8 mouse cellular contexts compared by ENCODE assay signal in genomic region chr8:85408053-85408505, GRCm38 (mm10). TPM values are rescaled to one million over a fixed set of nuclear protein-coding genes. Genes with fewer than 3 reads are reported as not detected.
DNase-seq lines count a peak whose midpoint lies in the region; ATAC-seq and TF ChIP-seq lines count a peak whose summit lies in the region.

No protein-coding gene starts in this region.

- ATAC-seq in forebrain, postnatal 0 days: no peak
- no peak for ATAC-seq in forebrain, embryonic 11.5 days (replicated peaks; ENCODE audit: low FRiP score)
- peak; percentile 91 for ATAC-seq in megakaryocyte progenitor cell, adult 5-6 weeks (replicated peaks; ENCODE audit: poor library complexity)

- no peaks in the 10 kb centered on the region for H3K27me3 ChIP-seq in forebrain, postnatal 0 days (ENCODE audit: insufficient read depth, low read length)
- no peaks in the 10 kb centered on the region for H3K27me3 ChIP-seq in forebrain, embryonic 11.5 days (ENCODE audit: control insufficient read depth, insufficient read depth, low read length)
- no peaks in the 10 kb centered on the region for H3K27me3 ChIP-seq in spleen, adult 2 months (ENCODE audit: control insufficient read depth, insufficient read depth, low read length)

- 65% methylated on average over 7 of the region's 7 CpGs for WGBS in forebrain, postnatal 0 days
- 65% methylated on average over 7 of the region's 7 CpGs for WGBS in forebrain, embryonic 11.5 days
- WGBS in spleen, adult 2 months: 49% methylated on average over 7 of the region's 7 CpGs

- H3K4me3 ChIP-seq in forebrain, postnatal 0 days (ENCODE audit: low read depth, low read length): no peak overlapping the region
- no peak overlapping the region for H3K4me3 ChIP-seq in forebrain, embryonic 11.5 days (ENCODE audit: low read depth, low read length)
- no peak overlapping the region for H3K4me3 ChIP-seq in spleen, adult 2 months (ENCODE audit: extremely low read depth, insufficient read depth, insufficient read length)
- H3K4me3 ChIP-seq in embryonic fibroblast, embryonic 13.5 days (ENCODE audit: insufficient read depth, low read length): peak overlapping the region; percentile 1; the same call in 1 of the 2 replicates

- no peaks in the 10 kb centered on the region for H3K4me1 ChIP-seq in forebrain, postnatal 0 days (ENCODE audit: insufficient read depth)
- no peaks in the 10 kb centered on the region for H3K4me1 ChIP-seq in forebrain, embryonic 11.5 days (replicated peaks; ENCODE audit: control insufficient read depth, insufficient read depth, low read length)
- H3K4me1 ChIP-seq in spleen, adult 2 months (ENCODE audit: control insufficient read depth, insufficient read depth, insufficient read length): 0 out of 2 replicates have a peak, but pooled peaks cover 2% of the 10 kb centered on the region
- peaks cover 6% of the 10 kb centered on the region for H3K4me1 ChIP-seq in embryonic fibroblast, embryonic 13.5 days (ENCODE audit: control insufficient read depth, insufficient read depth, low read length)

- peak; percentile 51 for DNase-seq in forebrain, postnatal 0 days
- DNase-seq in forebrain, embryonic 11.5 days (ENCODE audit: low spot score): no peak
- peak; percentile 25 to 40 for DNase-seq in spleen, adult 2 months (ENCODE audit: low read depth in 1 of 2, low spot score in 2 of 2)
- no peak for DNase-seq in spleen, adult 12 weeks (ENCODE audit: low spot score)
- DNase-seq in kidney, postnatal 4 days: peak; percentile 20 to 37
- DNase-seq in cerebellum, adult 8-10 months: no peak

- no peak for TF ChIP-seq POLR2A in spleen, adult 2 months (IDR thresholded peaks at IDR 0.05; ENCODE audit: low read depth, low read length)
- TF ChIP-seq POLR2A in embryonic fibroblast, embryonic 13.5 days (IDR thresholded peaks at IDR 0.05; ENCODE audit: low read depth, low read length): no peak

- H3K27ac ChIP-seq in forebrain, postnatal 0 days (ENCODE audit: low read depth, low read length): no peak overlapping the region
- H3K27ac ChIP-seq in forebrain, embryonic 11.5 days (ENCODE audit: low read depth, low read length): no peak overlapping the region
- no peak overlapping the region for H3K27ac ChIP-seq in spleen, adult 2 months (ENCODE audit: insufficient read depth, low read length)
- peak overlapping the region; percentile 75 for H3K27ac ChIP-seq in embryonic fibroblast, embryonic 13.5 days (ENCODE audit: insufficient read depth, low read length)

- no peaks in the 10 kb centered on the region for H3K9me3 ChIP-seq in forebrain, postnatal 0 days (ENCODE audit: low read length)
- no peaks in the 10 kb centered on the region for H3K9me3 ChIP-seq in forebrain, embryonic 11.5 days (ENCODE audit: control insufficient read depth, low read length)

- peak; percentile 54 for TF ChIP-seq CTCF in forebrain, postnatal 0 days (IDR thresholded peaks at IDR 0.05; ENCODE audit: low read depth)
- TF ChIP-seq CTCF in spleen, adult 2 months (IDR thresholded peaks at IDR 0.05; ENCODE audit: extremely low read depth, insufficient read depth, insufficient read length, insufficient replicate concordance): peak; percentile 1; the same call in 1 of the 2 replicates
- no peak for TF ChIP-seq CTCF in embryonic fibroblast, embryonic 13.5 days (IDR thresholded peaks at IDR 0.05; ENCODE audit: borderline replicate concordance, insufficient read depth, low read length)

- no peak overlapping the region for H3K9ac ChIP-seq in forebrain, postnatal 0 days
- no peak overlapping the region for H3K9ac ChIP-seq in forebrain, embryonic 11.5 days (ENCODE audit: low read length)

- H3K4me2 ChIP-seq in forebrain, postnatal 0 days (ENCODE audit: low read depth): no peak overlapping the region
- no peak overlapping the region for H3K4me2 ChIP-seq in forebrain, embryonic 11.5 days (ENCODE audit: low read depth, low read length, severe bottlenecking)

- peaks cover 10% of the 10 kb centered on the region; the same call in 1 of the 2 replicates for H3K36me3 ChIP-seq in forebrain, postnatal 0 days (ENCODE audit: insufficient read depth)
- H3K36me3 ChIP-seq in forebrain, embryonic 11.5 days (ENCODE audit: control insufficient read depth, insufficient read depth, low read length): no peaks in the 10 kb centered on the region
- H3K36me3 ChIP-seq in spleen, adult 2 months (ENCODE audit: control insufficient read depth, insufficient read depth, low read length): peaks cover 3% of the 10 kb centered on the region; the same call in 1 of the 2 replicates

RNA-seq across cellular contexts. Expression of gene Mylk3, which starts 21.9 kb away (rescaled TPM):
- 0.15 and 0.67 TPM in 2 replicates for total RNA-seq in forebrain, postnatal 0 days (2014; rRNA removed)
- 0.21 and 0.29 TPM in 2 replicates for polyA plus RNA-seq in forebrain, postnatal 0 days (2015; fragmentation: Nextera tagmentation; extraction: Ambion mirVana)
- polyA plus RNA-seq in forebrain, embryonic 11.5 days (2014; fragmentation: Nextera tagmentation; extraction: Ambion mirVana): 1.2 and 1.7 TPM in 2 replicates
- polyA plus RNA-seq in spleen, adult 2 months (2012; rRNA removed): 8.8 and 10.7 TPM in 2 replicates
- polyA plus RNA-seq in embryonic fibroblast, embryonic 13.5 days (2011; ENCODE audit: insufficient read length, low read depth, missing spikeins): 0.32 and 0.37 TPM in 2 replicates
- 2.2 and 2.8 TPM in 2 replicates for total RNA-seq in megakaryocyte progenitor cell, adult 5-6 weeks (2015)
- 4.8 and 10.0 TPM in 2 replicates for total RNA-seq in megakaryocyte progenitor cell, adult 5-6 weeks (2017)

RNA-seq across cellular contexts. Expression of gene 4921524J17Rik, which starts 24.6 kb away (rescaled TPM):
- 40.1 and 48.2 TPM in 2 replicates for total RNA-seq in forebrain, postnatal 0 days (2014; rRNA removed)
- polyA plus RNA-seq in forebrain, postnatal 0 days (2015; fragmentation: Nextera tagmentation; extraction: Ambion mirVana): 75.7 and 90.3 TPM in 2 replicates
- polyA plus RNA-seq in forebrain, embryonic 11.5 days (2014; fragmentation: Nextera tagmentation; extraction: Ambion mirVana): 40.1 and 48.2 TPM in 2 replicates
- 1.6 and 2.8 TPM in 2 replicates for polyA plus RNA-seq in spleen, adult 2 months (2012; rRNA removed)
- polyA plus RNA-seq in embryonic fibroblast, embryonic 13.5 days (2011; ENCODE audit: insufficient read length, low read depth, missing spikeins): 54.5 and 62.5 TPM in 2 replicates
- total RNA-seq in megakaryocyte progenitor cell, adult 5-6 weeks (2015): 33.6 and 42.2 TPM in 2 replicates
- 58.3 and 61.4 TPM in 2 replicates for total RNA-seq in megakaryocyte progenitor cell, adult 5-6 weeks (2017)

Comparison
In these comparisons a context has a peak if more than half of its experiments do, and no peak if none do; other contexts are left out.
1. DNase-seq: peak in forebrain, postnatal 0 days (single experiment), spleen, adult 2 months (2 of 2) and kidney, postnatal 4 days (2 of 2); none in forebrain, embryonic 11.5 days (single experiment), spleen, adult 12 weeks (single experiment) and cerebellum, adult 8-10 months (single experiment).
2. RNA of gene 4921524J17Rik, which starts 24.6 kb away (polyA plus RNA-seq): 75.7 to 90.3 TPM in forebrain, postnatal 0 days, 54.5 to 62.5 TPM in embryonic fibroblast, embryonic 13.5 days and 40.1 to 48.2 TPM in forebrain, embryonic 11.5 days; 1.6 to 2.8 TPM in spleen, adult 2 months; every median in the first group is over 10 times any median in the second.